Mouse (Mus musculus) kidney, postnatal 14 days (tissue): ENCODE data around the gene Trim46.

ENCODE experiments used
- DNase-seq: peaks from one replicate; pipeline ENCODE4 v3.0.0; 2022; ENCODE audit warnings: mixed read lengths

Gene Trim46

GRCm38 (mm10) chr3:89208075-89208657 lies 37.9 kb downstream of the Trim46 start:
- DNase-seq: no peak

DNA sequence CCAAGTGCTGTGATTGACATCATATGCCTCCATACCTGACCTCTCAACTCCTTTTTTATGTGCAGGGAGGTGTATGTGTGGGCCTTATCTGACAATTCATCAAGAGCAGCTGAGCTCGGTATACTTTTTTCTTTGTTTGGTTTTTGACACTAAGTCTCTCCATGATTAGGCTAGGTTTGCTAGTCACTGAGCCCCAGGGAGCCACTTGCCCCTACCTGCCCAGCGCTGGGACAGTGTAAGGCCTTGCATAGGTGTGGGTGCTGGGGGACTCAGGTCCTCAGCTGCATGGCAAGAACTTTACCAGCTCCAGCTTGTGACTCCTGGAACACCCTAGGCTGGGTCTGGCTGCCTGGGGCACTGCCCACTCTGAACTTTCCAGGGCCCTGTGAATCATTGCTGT lies 39.4 kb downstream of the Trim46 start:
- no peak for DNase-seq

GRCm38 (mm10) chr3:89206079-89206478 lies 40.0 kb downstream of the Trim46 start:
- DNase-seq: no peak

DNA sequence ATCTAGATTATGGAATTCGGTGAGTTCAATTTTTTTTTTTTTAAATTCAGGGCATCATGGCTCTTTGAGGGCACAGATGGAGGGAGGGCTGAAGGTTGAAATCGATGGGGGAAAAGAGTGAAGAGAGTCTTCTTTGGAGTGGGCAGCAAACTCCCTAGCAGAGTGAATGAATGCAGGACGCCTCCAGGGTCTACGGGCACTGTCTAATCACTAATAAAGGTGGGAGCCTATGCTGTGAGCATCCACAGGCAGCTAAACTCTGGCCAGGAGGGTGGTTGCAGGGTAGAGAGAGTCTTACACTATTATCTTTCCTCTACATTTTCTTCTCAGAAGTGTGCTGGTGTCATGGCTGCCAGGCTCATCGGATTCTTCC lies 43.0 kb downstream of the Trim46 start:
- no peak for DNase-seq

DNA sequence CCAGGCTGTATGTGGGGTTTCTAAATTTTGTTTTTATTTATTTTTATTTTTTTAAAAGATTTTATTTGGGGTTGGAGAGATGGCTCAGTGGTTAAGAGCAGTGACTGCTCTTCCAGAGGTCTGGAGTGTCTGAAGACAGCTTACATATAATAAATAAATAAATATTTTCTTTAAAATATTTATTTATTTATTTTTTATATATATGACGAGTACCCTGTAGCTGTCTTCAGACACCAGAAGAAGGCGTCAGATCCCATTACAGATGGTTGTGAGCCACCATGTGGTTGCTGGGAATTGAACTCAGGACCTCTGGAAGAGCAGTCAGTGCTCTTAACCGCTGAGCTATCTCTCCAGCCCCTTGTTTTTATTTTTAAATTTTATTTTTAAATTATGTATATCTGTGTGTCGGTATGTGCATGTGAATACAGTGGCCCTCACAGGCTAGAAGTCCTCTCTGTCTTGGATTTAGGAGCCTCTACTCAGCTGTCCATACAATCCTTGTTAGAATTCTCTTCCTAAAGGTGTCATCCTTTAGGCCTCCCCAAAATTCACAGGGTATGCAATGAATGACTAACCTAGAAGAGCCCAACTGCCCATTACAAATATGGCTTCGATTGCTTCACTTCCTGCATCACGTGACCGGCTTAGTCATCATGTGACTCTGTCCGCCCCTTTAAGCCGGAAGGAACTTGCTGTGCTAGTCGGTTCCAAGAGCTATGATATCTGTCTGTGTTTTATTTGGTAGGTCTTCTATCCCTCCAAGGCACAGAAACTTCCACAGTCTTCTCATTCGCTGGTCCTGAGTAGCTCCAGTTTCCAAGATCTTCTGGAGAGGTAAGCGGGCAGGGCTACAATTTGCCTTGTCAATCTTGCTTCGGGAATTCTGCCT lies 43.6 kb downstream of the Trim46 start, which contains the start of gene Gba:
Gba (plus strand) TSS at position 676 of the 889 bp plus-strand sequence.
- peak; percentile 89 for DNase-seq

GRCm38 (mm10) chr3:89199839-89200238 lies 46.3 kb downstream of the Trim46 start:
- DNase-seq: no peak

- DNase-seq: peak; percentile 93
Measured at GRCm38 (mm10) chr3:89195979-89196877, 49.9 kb downstream of the Trim46 start.

GRCm38 (mm10) chr3:89193853-89194252 lies 52.3 kb downstream of the Trim46 start:
- DNase-seq: no peak

GRCm38 (mm10) chr3:89193351-89193750 lies 52.8 kb downstream of the Trim46 start:
- no peak for DNase-seq

GRCm38 (mm10) chr3:89190436-89190835 lies 55.7 kb downstream of the Trim46 start:
- no peak for DNase-seq

DNA sequence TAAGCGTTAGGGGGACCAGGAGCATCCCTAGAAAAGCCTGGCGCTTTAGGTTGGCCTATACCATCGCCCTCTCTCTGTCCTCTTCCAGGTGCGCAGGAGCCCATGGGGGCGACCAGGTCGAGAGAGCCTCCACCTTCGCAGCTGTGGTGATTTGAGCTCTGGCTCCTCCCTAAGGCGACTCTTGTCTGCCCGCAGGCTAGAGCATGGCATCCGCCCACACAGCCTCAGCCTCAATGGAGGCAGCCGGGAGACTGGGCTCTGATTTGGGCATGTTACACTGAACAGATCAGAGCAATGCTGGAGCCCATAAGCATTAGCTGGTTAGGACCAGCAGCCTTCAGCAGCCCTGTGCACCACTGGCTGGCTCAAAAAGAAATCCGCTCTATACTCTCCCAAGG lies 57.6 kb downstream of the Trim46 start:
- no peak for DNase-seq

GRCm38 (mm10) chr3:89187690-89188477 lies 58.2 kb downstream of the Trim46 start:
- no peak for DNase-seq

DNA sequence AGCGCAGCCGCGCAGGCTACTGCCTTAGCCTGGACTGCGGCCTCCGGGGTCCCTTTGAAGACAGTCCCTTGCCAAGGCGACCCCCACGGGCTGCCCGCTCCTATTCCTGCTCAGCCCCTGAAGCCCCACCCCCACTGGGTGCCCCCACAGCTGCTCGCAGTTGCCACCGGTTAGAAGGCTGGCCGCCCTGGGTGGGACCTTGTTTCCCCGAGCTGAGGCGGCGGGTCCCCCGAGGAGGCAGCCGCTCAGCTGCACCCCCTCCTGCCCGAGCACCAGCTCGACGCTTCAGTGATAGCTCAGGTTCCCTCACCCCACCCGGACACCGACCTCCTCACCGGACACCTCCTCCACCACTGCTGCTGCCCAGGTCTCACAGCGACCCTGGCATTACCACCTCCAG lies 58.9 kb downstream of the Trim46 start:
- DNase-seq: no peak
